Mouse (Mus musculus): Measurements from ENCODE around the gene Klhl41. TPM values are rescaled to one million over a fixed set of nuclear protein-coding genes. Genes with fewer than 3 reads are reported as not detected.
"Not testable (repeated sequence)": the region's sequence is repeated elsewhere in the genome, so short reads cannot be mapped to it uniquely, and the experiment has no call there.

The Klhl41 gene
- polyA plus RNA-seq, 1 experiment from 2014 or later, result 0.24 TPM

DNA sequence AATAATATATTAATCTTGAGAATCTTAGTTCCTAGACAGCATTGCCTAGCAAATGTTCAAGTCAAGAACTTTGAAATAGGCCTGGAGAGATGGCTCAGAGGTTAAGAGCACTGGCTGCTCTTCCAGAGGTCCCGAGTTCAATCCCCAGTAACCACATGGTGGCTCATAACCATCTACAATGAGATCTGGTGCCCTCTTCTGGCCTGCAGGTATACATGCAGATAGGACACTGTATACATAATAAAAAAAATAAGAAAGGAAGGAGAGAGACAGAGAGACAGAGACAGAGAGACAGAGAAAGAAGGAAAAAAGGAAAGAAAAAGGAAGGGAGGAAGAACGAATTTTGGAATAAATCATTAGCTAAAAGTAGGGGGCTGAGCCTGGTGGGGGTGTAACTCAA lies 6.8 kb downstream of the Klhl41 start:
- no peak for DNase-seq (ENCODE audit: low spot score)
- H3K36me3 ChIP-seq (replicated peaks; ENCODE audit: control insufficient read depth, insufficient read depth), result 0 out of 2 replicates have a peak, but pooled peaks cover 5% of the 10 kb centered on the region
- no peaks in the 10 kb centered on the region for H3K27me3 ChIP-seq (ENCODE audit: control insufficient read depth, insufficient read depth, low read length)
- 74% methylated on average over 2 of the region's 2 CpGs for WGBS
- H3K4me2 ChIP-seq (replicated peaks), result no peak overlapping the region
- H3K4me3 ChIP-seq (replicated peaks; ENCODE audit: low read length), result no peak overlapping the region
- H3K9me3 ChIP-seq (ENCODE audit: control insufficient read depth, low read length), result no peaks in the 10 kb centered on the region
- H3K27ac ChIP-seq, result no peak overlapping the region
- no peaks in the 10 kb centered on the region for H3K4me1 ChIP-seq (replicated peaks; ENCODE audit: control insufficient read depth, insufficient read depth, low read length)
- ATAC-seq (ENCODE audit: low FRiP score), result no peak
- no peak overlapping the region for H3K9ac ChIP-seq

DNA sequence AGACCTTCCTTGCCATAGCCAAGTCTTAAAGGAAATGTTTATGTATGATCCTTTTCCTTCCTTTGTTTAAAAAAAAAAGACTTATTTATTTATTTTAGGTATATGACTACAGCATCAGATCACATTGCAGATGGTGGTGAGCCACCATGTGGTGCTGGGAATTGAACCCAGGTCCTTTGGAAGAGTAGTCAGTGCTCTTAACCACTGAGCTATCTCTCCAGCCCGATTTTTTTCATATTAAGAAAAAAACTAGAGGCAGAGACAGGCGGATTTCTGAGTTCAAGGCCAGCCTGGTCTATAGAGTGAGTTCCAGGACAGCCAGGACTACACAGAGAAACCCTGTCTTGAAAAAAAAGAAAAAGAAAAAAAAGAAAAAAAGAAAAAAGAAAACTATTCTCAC lies 7.3 kb downstream of the Klhl41 start:
- not testable (repeated sequence) for H3K4me3 ChIP-seq (replicated peaks; ENCODE audit: low read length); DNase-seq (ENCODE audit: low spot score); H3K9me3 ChIP-seq (ENCODE audit: control insufficient read depth, low read length); H3K9ac ChIP-seq; H3K4me2 ChIP-seq (replicated peaks); H3K36me3 ChIP-seq (replicated peaks; ENCODE audit: control insufficient read depth, insufficient read depth); H3K4me1 ChIP-seq (replicated peaks; ENCODE audit: control insufficient read depth, insufficient read depth, low read length); H3K27ac ChIP-seq; H3K27me3 ChIP-seq (ENCODE audit: control insufficient read depth, insufficient read depth, low read length); ATAC-seq (ENCODE audit: low FRiP score)
- WGBS, result 91% methylated on average over 2 of the region's 2 CpGs

DNA sequence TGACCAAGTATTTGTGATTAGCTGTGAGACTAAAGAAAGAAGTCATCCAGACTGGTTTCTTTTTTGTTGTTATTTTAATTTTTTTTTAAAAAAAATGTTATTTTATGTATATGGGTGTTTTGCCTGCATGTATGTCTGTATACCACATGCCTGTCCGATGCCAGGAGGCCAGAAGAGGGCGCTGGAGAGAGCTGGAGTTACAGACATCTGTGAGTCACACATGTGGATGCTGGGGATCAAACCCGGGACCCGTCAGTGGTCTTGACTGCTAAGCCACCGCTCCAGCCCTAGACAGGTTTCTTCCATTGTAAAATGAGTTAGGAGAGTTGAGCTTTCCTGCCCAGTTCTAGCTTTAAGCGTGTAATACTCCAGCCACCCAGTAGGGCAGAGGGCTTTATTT lies 10.1 kb downstream of the Klhl41 start:
- no peak overlapping the region for H3K4me2 ChIP-seq (replicated peaks)
- H3K9me3 ChIP-seq (ENCODE audit: control insufficient read depth, low read length), result no peaks in the 10 kb centered on the region
- H3K27ac ChIP-seq, result no peak overlapping the region
- DNase-seq (ENCODE audit: low spot score), result no peak
- H3K4me3 ChIP-seq (replicated peaks; ENCODE audit: low read length), result no peak overlapping the region
- H3K36me3 ChIP-seq (replicated peaks; ENCODE audit: control insufficient read depth, insufficient read depth), result 0 out of 2 replicates have a peak, but pooled peaks cover 5% of the 10 kb centered on the region
- no peak for ATAC-seq (ENCODE audit: low FRiP score)
- H3K4me1 ChIP-seq (replicated peaks; ENCODE audit: control insufficient read depth, insufficient read depth, low read length), result 0 out of 2 replicates have a peak, but pooled peaks cover 5% of the 10 kb centered on the region
- no peaks in the 10 kb centered on the region for H3K27me3 ChIP-seq (ENCODE audit: control insufficient read depth, insufficient read depth, low read length)
- WGBS, result 58% methylated on average over 6 of the region's 6 CpGs
- H3K9ac ChIP-seq, result no peak overlapping the region

DNA sequence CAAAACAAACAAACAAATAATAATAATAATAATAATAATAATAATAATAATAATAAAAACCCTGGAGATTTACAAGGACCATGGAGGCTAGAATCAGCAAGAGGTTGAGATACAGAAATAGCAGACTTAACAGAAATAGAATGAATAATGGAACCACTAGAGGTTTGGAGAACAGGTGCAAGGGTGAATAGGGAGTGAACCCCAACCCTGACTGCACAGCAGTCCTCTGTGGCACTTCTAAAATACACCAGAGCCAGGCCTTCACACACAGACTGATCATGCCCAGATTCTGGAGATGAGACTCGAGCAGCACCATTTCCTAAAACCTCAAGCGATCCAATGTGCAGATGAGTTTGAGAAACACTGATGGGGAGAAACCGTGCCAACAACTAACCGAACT lies 12.0 kb downstream of the Klhl41 start:
- peaks cover 16% of the 10 kb centered on the region for H3K36me3 ChIP-seq (replicated peaks; ENCODE audit: control insufficient read depth, insufficient read depth)
- no peaks in the 10 kb centered on the region for H3K27me3 ChIP-seq (ENCODE audit: control insufficient read depth, insufficient read depth, low read length)
- H3K9me3 ChIP-seq (ENCODE audit: control insufficient read depth, low read length), result no peaks in the 10 kb centered on the region
- H3K9ac ChIP-seq, result no peak overlapping the region
- ATAC-seq (ENCODE audit: low FRiP score) (no peak), DNase-seq (ENCODE audit: low spot score) (no peak)
- no peak overlapping the region for H3K27ac ChIP-seq
- no peak overlapping the region for H3K4me3 ChIP-seq (replicated peaks; ENCODE audit: low read length)
- H3K4me2 ChIP-seq (replicated peaks), result no peak overlapping the region
- H3K4me1 ChIP-seq (replicated peaks; ENCODE audit: control insufficient read depth, insufficient read depth, low read length), result 0 out of 2 replicates have a peak, but pooled peaks cover 5% of the 10 kb centered on the region
- 89% methylated on average over 4 of the region's 4 CpGs for WGBS

DNA sequence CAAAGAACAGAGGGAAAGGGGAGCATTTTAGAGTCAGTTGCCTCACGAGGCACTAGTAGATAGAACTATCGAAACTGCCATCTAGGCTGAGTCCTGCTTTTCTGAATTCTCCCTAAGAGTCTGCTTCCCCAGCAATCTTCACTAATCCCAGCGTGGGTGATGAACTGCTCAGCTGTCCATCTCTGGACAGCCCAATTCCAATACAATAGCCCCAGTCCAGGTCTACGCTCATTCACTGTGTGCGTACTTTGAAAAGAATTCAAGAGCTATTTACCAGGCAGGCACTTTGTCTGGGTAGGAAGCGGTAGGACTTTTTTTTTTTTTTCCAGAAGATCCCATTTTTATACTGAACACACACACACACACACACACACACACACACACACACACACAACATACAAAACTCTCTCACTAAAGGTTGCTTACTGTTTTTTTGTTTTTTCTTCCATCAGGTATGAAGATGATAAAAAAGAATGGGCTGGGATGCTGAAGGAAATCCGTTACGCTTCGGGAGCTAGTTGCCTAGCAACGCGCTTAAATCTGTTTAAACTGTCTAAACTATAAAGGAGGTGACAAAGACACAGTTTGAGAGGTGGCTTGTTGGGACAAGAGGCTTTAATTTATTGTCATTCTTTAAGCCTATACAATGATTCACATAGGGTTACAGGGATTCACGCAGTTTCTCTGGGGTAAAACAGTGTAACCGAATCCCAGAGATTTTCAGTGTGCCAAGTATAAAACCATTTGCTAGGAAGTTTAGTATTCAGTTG lies 13.3 kb downstream of the Klhl41 start:
- ATAC-seq (ENCODE audit: low FRiP score) (no peak), DNase-seq (ENCODE audit: low spot score) (peak; percentile 50)
- 16% methylated on average over 13 of the region's 13 CpGs for WGBS
- H3K9ac ChIP-seq, result no peak overlapping the region
- peaks cover 29% of the 10 kb centered on the region for H3K36me3 ChIP-seq (replicated peaks; ENCODE audit: control insufficient read depth, insufficient read depth)
- H3K4me3 ChIP-seq (replicated peaks; ENCODE audit: low read length), result no peak overlapping the region; the same call in 1 of the 2 replicates
- peak overlapping the region; percentile 25; the same call in 1 of the 2 replicates for H3K4me2 ChIP-seq (replicated peaks)
- H3K27ac ChIP-seq, result no peak overlapping the region
- H3K4me1 ChIP-seq (replicated peaks; ENCODE audit: control insufficient read depth, insufficient read depth, low read length), result 0 out of 2 replicates have a peak, but pooled peaks cover 5% of the 10 kb centered on the region
- no peaks in the 10 kb centered on the region for H3K27me3 ChIP-seq (ENCODE audit: control insufficient read depth, insufficient read depth, low read length)
- no peaks in the 10 kb centered on the region for H3K9me3 ChIP-seq (ENCODE audit: control insufficient read depth, low read length)

DNA sequence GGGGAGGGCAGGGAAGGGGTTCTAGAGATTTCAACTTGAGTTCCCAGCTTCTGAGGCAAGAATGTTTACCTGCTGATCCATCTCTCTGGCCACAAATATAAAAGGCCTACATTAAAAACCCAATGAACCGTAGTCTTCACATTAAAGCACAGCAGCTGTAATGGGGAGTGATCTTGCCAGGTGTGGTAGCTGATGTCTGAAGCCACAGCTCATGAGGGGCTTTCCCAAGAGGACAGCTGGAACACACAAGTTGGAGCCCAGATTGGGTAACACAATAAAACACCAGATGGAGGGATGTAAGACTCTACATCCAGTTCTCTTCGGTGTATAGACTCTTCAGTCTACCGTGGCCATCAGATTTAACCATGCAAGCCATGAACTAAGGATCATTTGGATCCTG lies 14.6 kb downstream of the Klhl41 start:
- H3K27me3 ChIP-seq (ENCODE audit: control insufficient read depth, insufficient read depth, low read length), result no peaks in the 10 kb centered on the region
- ATAC-seq (ENCODE audit: low FRiP score) (no peak), DNase-seq (ENCODE audit: low spot score) (no peak)
- no peak overlapping the region for H3K4me2 ChIP-seq (replicated peaks)
- H3K4me1 ChIP-seq (replicated peaks; ENCODE audit: control insufficient read depth, insufficient read depth, low read length), result 0 out of 2 replicates have a peak, but pooled peaks cover 5% of the 10 kb centered on the region
- H3K27ac ChIP-seq, result no peak overlapping the region
- no peak overlapping the region for H3K4me3 ChIP-seq (replicated peaks; ENCODE audit: low read length)
- 91% methylated on average over 3 of the region's 3 CpGs for WGBS
- peaks cover 37% of the 10 kb centered on the region for H3K36me3 ChIP-seq (replicated peaks; ENCODE audit: control insufficient read depth, insufficient read depth)
- H3K9me3 ChIP-seq (ENCODE audit: control insufficient read depth, low read length), result no peaks in the 10 kb centered on the region
- no peak overlapping the region for H3K9ac ChIP-seq

DNA sequence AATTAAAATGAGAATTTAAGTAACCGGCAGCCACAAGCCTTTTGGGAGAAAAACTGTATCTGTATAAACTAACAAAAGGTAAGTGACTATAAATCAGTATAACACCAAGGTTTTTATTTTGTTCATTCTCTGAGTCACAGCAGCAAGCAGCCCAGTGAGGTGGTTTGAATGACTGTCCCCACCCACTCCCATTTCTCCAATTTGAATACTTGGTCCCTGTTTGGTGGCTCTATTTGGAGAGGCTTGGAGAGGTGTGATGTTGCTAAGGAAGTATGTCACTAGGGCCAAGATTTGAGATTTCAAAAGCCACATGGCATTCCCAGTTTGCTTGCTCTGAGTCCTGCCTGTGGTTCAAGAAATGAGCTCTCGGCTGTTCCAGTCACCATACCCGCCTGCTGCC lies 20.3 kb downstream of the Klhl41 start:
- 93% methylated on average over 3 of the region's 3 CpGs for WGBS
- ATAC-seq (ENCODE audit: low FRiP score), result no peak

DNA sequence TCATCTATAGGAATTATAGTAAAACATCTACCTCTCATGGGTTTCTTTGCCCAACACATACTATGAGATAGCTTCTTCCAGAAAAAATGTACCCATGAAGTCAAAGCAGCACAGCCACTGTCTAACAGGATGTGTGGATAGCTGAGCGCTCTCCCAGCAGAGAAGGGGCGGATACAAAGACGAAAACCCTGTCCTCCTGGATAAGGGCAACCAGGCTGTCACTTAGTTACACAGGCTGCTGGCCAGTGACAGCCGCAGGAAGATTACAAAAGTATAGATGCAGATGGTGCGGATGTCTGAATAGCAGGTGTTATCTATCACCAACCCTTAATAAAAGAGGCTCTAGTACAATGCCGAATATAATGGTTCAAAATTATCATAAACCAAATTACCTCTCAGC lies 20.9 kb downstream of the Klhl41 start:
- DNase-seq (ENCODE audit: low spot score) (no peak), ATAC-seq (ENCODE audit: low FRiP score) (no peak)
- Histone ChIP-seq H3K9ac (no peak overlapping the region), H3K9me3 (ENCODE audit: control insufficient read depth, low read length) (no peaks in the 10 kb centered on the region), H3K27me3 (ENCODE audit: control insufficient read depth, insufficient read depth, low read length) (no peaks in the 10 kb centered on the region), H3K4me2 (replicated peaks) (no peak overlapping the region), H3K36me3 (replicated peaks; ENCODE audit: control insufficient read depth, insufficient read depth) (peaks cover 78% of the 10 kb centered on the region), H3K4me1 (replicated peaks; ENCODE audit: control insufficient read depth, insufficient read depth, low read length) (no peaks in the 10 kb centered on the region), H3K27ac (no peak overlapping the region), H3K4me3 (replicated peaks; ENCODE audit: low read length) (no peak overlapping the region)
- 92% methylated on average over 6 of the region's 6 CpGs for WGBS

More for the DNA sequence above, 20.3 kb downstream of the Klhl41 start:
- no peak overlapping the region for H3K9ac ChIP-seq
- H3K27me3 ChIP-seq (ENCODE audit: control insufficient read depth, insufficient read depth, low read length), result no peaks in the 10 kb centered on the region
- peaks cover 75% of the 10 kb centered on the region for H3K36me3 ChIP-seq (replicated peaks; ENCODE audit: control insufficient read depth, insufficient read depth)
- no peaks in the 10 kb centered on the region for H3K4me1 ChIP-seq (replicated peaks; ENCODE audit: control insufficient read depth, insufficient read depth, low read length)
- DNase-seq (ENCODE audit: low spot score), result no peak
- H3K27ac ChIP-seq, result no peak overlapping the region
- H3K9me3 ChIP-seq (ENCODE audit: control insufficient read depth, low read length), result no peaks in the 10 kb centered on the region
- no peak overlapping the region for H3K4me3 ChIP-seq (replicated peaks; ENCODE audit: low read length)
- no peak overlapping the region for H3K4me2 ChIP-seq (replicated peaks)

DNA sequence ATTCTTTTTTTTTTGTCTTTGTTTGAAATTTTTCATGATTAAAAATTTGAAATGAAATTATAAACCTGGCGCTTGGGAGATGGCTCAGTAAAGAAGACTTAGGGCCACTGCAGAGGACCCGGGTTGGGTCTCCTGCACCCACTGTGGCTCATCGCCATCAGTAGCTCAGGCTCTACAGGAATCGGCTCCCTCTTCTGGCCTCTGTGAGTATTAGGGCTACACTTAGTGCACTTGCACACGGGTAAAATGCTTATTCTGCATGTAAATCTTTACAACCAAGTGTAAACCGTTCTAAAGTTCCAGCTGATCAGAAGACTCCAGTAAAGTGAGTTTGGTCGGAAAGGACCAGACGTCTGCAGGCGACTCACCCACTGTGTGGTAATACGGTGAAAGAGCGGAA lies 23.6 kb downstream of the Klhl41 start:
- no peak overlapping the region for H3K4me2 ChIP-seq (replicated peaks)
- WGBS, result 97% methylated on average over 11 of the region's 11 CpGs
- DNase-seq (ENCODE audit: low spot score), result no peak
- H3K9me3 ChIP-seq (ENCODE audit: control insufficient read depth, low read length), result 0 out of 2 replicates have a peak, but pooled peaks cover 2% of the 10 kb centered on the region
- no peak overlapping the region for H3K4me3 ChIP-seq (replicated peaks; ENCODE audit: low read length)
- no peaks in the 10 kb centered on the region for H3K27me3 ChIP-seq (ENCODE audit: control insufficient read depth, insufficient read depth, low read length)
- no peak overlapping the region for H3K9ac ChIP-seq
- H3K27ac ChIP-seq, result no peak overlapping the region
- no peak for ATAC-seq (ENCODE audit: low FRiP score)
- H3K4me1 ChIP-seq (replicated peaks; ENCODE audit: control insufficient read depth, insufficient read depth, low read length), result no peaks in the 10 kb centered on the region
- H3K36me3 ChIP-seq (replicated peaks; ENCODE audit: control insufficient read depth, insufficient read depth), result peaks cover 63% of the 10 kb centered on the region
